Mouse (Mus musculus) kidney, embryonic 14.5 days (tissue): Measurements from ENCODE around the gene Mtif3. TPM values are rescaled to one million over a fixed set of nuclear protein-coding genes. Genes with fewer than 3 reads are reported as not detected.

Experiments used
- ATAC-seq: fragments of 200-750 bp; cut with Nextera tagmentation; 2 replicates; pipeline ENCODE4 v1.8.0; 2017; ENCODE audit warnings: moderate number of reproducible peaks, mild to moderate bottlenecking, moderate TSS enrichment, moderate library complexity; ENCODE audit not compliant: low FRiP score, low TSS enrichment
- H3K27ac ChIP-seq: fragments of 300-500 bp; sonication (generic); 2 replicates; pipeline ENCODE4 v1.5.1; 2014; ENCODE audit warnings: low read depth, mild to moderate bottlenecking, low read length, moderate library complexity, mixed read lengths
- H3K27me3 ChIP-seq: fragments of 300-500 bp; sonication (generic); 2 replicates; pipeline ENCODE4 v1.6.1; 2014; ENCODE audit warnings: mild to moderate bottlenecking, low read length; ENCODE audit not compliant: control insufficient read depth, insufficient read depth
- H3K36me3 ChIP-seq: fragments of 300-500 bp; sonication (generic); 2 replicates; pipeline ENCODE4 v1.6.1; 2014; ENCODE audit warnings: low read length, mixed read lengths; ENCODE audit not compliant: control insufficient read depth, insufficient read depth
- H3K4me1 ChIP-seq: fragments of 300-500 bp; sonication (generic); 2 replicates; pipeline ENCODE4 v1.6.1; 2014; ENCODE audit warnings: low read length, mixed read lengths; ENCODE audit not compliant: control insufficient read depth, insufficient read depth
- H3K4me2 ChIP-seq: fragments of 300-500 bp; sonication (generic); replicated peaks from 2 replicates; pipeline ENCODE4 v1.6.1; 2014; ENCODE audit warnings: low read depth, mild to moderate bottlenecking, low read length
- H3K4me3 ChIP-seq: fragments of 300-500 bp; sonication (generic); 2 replicates; pipeline ENCODE4 v1.5.1; 2014; ENCODE audit warnings: mild to moderate bottlenecking, low read length
- H3K9ac ChIP-seq: fragments of 300-500 bp; sonication (generic); 2 replicates; pipeline ENCODE4 v1.6.1; 2014; ENCODE audit warnings: low read depth, mild to moderate bottlenecking, low read length, moderate library complexity
- H3K9me3 ChIP-seq: fragments of 300-500 bp; sonication (generic); 2 replicates; pipeline ENCODE4 v1.6.1; 2016; ENCODE audit warnings: low read length; ENCODE audit not compliant: control insufficient read depth
- WGBS: fragments of 180-500 bp; shearing (Covaris S2); extraction: QIAGEN DNeasy Blood & Tissue Kit; methylation state at CpG from one replicate; pipeline ENCODE4 v1.1.7; 2014; 5-methylcytosine and 5-hydroxymethylcytosine counted together
- polyA plus RNA-seq: library from polyadenylated mRNA; unstranded; fragments of >200 nt; fragmentation: Nextera tagmentation; extraction: Ambion mirVana; gene quantifications from 2 replicates; pipeline ENCODE4 v1.2.1, GENCODE M21; 2014

Mtif3 gene
- polyA plus RNA-seq, 1 experiment from 2014 or later: 21.1 TPM

- H3K9ac ChIP-seq: no peak overlapping the region
- no peak for ATAC-seq
- no peaks in the 10 kb centered on the region for H3K4me1 ChIP-seq
- no peak overlapping the region for H3K27ac ChIP-seq
- H3K27me3 ChIP-seq: no peaks in the 10 kb centered on the region
- 39% methylated on average over 13 of the region's 13 CpGs for WGBS
- no peaks in the 10 kb centered on the region for H3K9me3 ChIP-seq
- no peak overlapping the region for H3K4me2 ChIP-seq
- no peak overlapping the region for H3K4me3 ChIP-seq
- H3K36me3 ChIP-seq: no peaks in the 10 kb centered on the region
These were observed 5.2 kb upstream of the Mtif3 start for GRCm38 (mm10) chr5:146968695-146969393.

GRCm38 (mm10) chr5:146963937-146964278 is 308 bp upstream of the Mtif3 start:
- 0 out of 2 replicates have a peak, but pooled peaks cover 6% of the 10 kb centered on the region for H3K4me1 ChIP-seq
- H3K27ac ChIP-seq: no peak overlapping the region
- peaks cover 1% of the 10 kb centered on the region for H3K36me3 ChIP-seq
- H3K9ac ChIP-seq: peak overlapping the region; percentile 76; the same call in 1 of the 2 replicates
- WGBS: 54% methylated on average over 8 of the region's 8 CpGs
- H3K4me3 ChIP-seq: peak overlapping the region; percentile 95
- H3K27me3 ChIP-seq: no peaks in the 10 kb centered on the region
- ATAC-seq: 0 out of 2 replicates have a peak, but pooled peaks have one; percentile 15
- peak overlapping the region; percentile 34; the same call in 1 of the 2 replicates for H3K4me2 ChIP-seq
- H3K9me3 ChIP-seq: no peaks in the 10 kb centered on the region

GRCm38 (mm10) chr5:146956678-146957077 is 6.9 kb downstream of the Mtif3 start:
- ATAC-seq: no peak
- Histone ChIP-seq H3K27me3 (no peaks in the 10 kb centered on the region), H3K9me3 (no peaks in the 10 kb centered on the region), H3K36me3 (peaks cover 70% of the 10 kb centered on the region), H3K4me2 (no peak overlapping the region), H3K9ac (no peak overlapping the region), H3K27ac (no peak overlapping the region), H3K4me1 (no peaks in the 10 kb centered on the region), H3K4me3 (no peak overlapping the region)
- 93% methylated on average over 18 of the region's 18 CpGs for WGBS

- ATAC-seq: no peak
- H3K36me3 ChIP-seq: peaks cover 80% of the 10 kb centered on the region
- 93% methylated on average over 5 of the region's 5 CpGs for WGBS
These were observed 7.9 kb downstream of the Mtif3 start for GRCm38 (mm10) chr5:146955651-146956050.

GRCm38 (mm10) chr5:146954576-146954975 is 9.0 kb downstream of the Mtif3 start:
- H3K4me2 ChIP-seq: no peak overlapping the region
- ATAC-seq: no peak
- H3K27me3 ChIP-seq: no peaks in the 10 kb centered on the region
- H3K27ac ChIP-seq: no peak overlapping the region
- no peaks in the 10 kb centered on the region for H3K9me3 ChIP-seq
- WGBS: 81% methylated on average over 7 of the region's 7 CpGs
- peaks cover 5% of the 10 kb centered on the region for H3K4me1 ChIP-seq
- H3K36me3 ChIP-seq: peaks cover 84% of the 10 kb centered on the region
- no peak overlapping the region for H3K4me3 ChIP-seq
- no peak overlapping the region for H3K9ac ChIP-seq

More at GRCm38 (mm10) chr5:146955651-146956050, 7.9 kb downstream of the Mtif3 start:
- no peak overlapping the region for H3K4me3 ChIP-seq
- H3K4me1 ChIP-seq: no peaks in the 10 kb centered on the region
- H3K27ac ChIP-seq: no peak overlapping the region
- H3K4me2 ChIP-seq: no peak overlapping the region
- no peak overlapping the region for H3K9ac ChIP-seq
- H3K9me3 ChIP-seq: no peaks in the 10 kb centered on the region
- no peaks in the 10 kb centered on the region for H3K27me3 ChIP-seq

- 1% methylated on average over 61 of the region's 62 CpGs for WGBS
These were observed 15.0 kb downstream of the Mtif3 start, which contains the start of gene Gtf3a for GRCm38 (mm10) chr5:146948508-146949088. Gene Gtf3a (plus strand): TSS chr5:146948657.

GRCm38 (mm10) chr5:146948041-146948507 is 15.5 kb downstream of the Mtif3 start:
- Histone ChIP-seq H3K9ac (peak overlapping the region; percentile 77), H3K27ac (no peak overlapping the region; the same call in 1 of the 2 replicates), H3K4me3 (peak overlapping the region; percentile 81), H3K27me3 (no peaks in the 10 kb centered on the region), H3K4me1 (peaks cover 10% of the 10 kb centered on the region), H3K9me3 (peaks cover 4% of the 10 kb centered on the region; the same call in 1 of the 2 replicates), H3K4me2 (peak overlapping the region; percentile 88), H3K36me3 (peaks cover 28% of the 10 kb centered on the region)
- no peak for ATAC-seq
- 28% methylated on average over 10 of the region's 10 CpGs for WGBS

More at GRCm38 (mm10) chr5:146948508-146949088, 15.0 kb downstream of the Mtif3 start, which contains the start of gene Gtf3a:
- Histone ChIP-seq H3K27me3 (no peaks in the 10 kb centered on the region), H3K4me1 (peaks cover 10% of the 10 kb centered on the region), H3K4me3 (peak within 1 kb of the TSS; percentile 81), H3K27ac (peak within 1 kb of the TSS; percentile 74), H3K4me2 (peak within 1 kb of the TSS; percentile 88), H3K9ac (peak within 1 kb of the TSS; percentile 77), H3K36me3 (peaks cover 33% of the 10 kb centered on the region), H3K9me3 (peaks cover 4% of the 10 kb centered on the region; the same call in 1 of the 2 replicates)
- ATAC-seq: peak; percentile 96

- H3K4me2 ChIP-seq: no peak overlapping the region
- H3K36me3 ChIP-seq: peaks cover 22% of the 10 kb centered on the region
- ATAC-seq: no peak
- H3K4me1 ChIP-seq: peaks cover 10% of the 10 kb centered on the region
- H3K27me3 ChIP-seq: no peaks in the 10 kb centered on the region
- H3K27ac ChIP-seq: no peak overlapping the region
- H3K4me3 ChIP-seq: no peak overlapping the region
- WGBS: 90% methylated on average over 6 of the region's 6 CpGs
- no peak overlapping the region for H3K9ac ChIP-seq
- peaks cover 4% of the 10 kb centered on the region; the same call in 1 of the 2 replicates for H3K9me3 ChIP-seq
These were observed 16.1 kb downstream of the Mtif3 start for GRCm38 (mm10) chr5:146947497-146947896.

- no peak for ATAC-seq
- 87% methylated on average over 9 of the region's 9 CpGs for WGBS
- no peak overlapping the region for H3K9ac ChIP-seq
- H3K4me1 ChIP-seq: peaks cover 10% of the 10 kb centered on the region
- H3K4me3 ChIP-seq: no peak overlapping the region
- no peak overlapping the region for H3K27ac ChIP-seq
- no peaks in the 10 kb centered on the region for H3K27me3 ChIP-seq
- peaks cover 14% of the 10 kb centered on the region for H3K36me3 ChIP-seq
- no peak overlapping the region for H3K4me2 ChIP-seq
- H3K9me3 ChIP-seq: peaks cover 4% of the 10 kb centered on the region; the same call in 1 of the 2 replicates
These were observed 16.9 kb downstream of the Mtif3 start for GRCm38 (mm10) chr5:146946682-146947081.
